Mouse (Mus musculus) G1E (cell line): ENCODE measurements at regions not wholly inside any gene's neighbourhood (a gene's known extent, or its start where the extent isn't known, plus 50 kb on each side); places are given as distances from the start of the nearest gene placed in this dataset.

Source experiments
- CTCF ChIP-seq: IDR thresholded peaks from 2 replicates; pipeline ENCODE4 v1.5.1; 2012; ENCODE audit warnings: low read depth, low read length, inconsistent platforms, mixed read lengths
- GATA1 ChIP-seq: IDR thresholded peaks from 2 replicates; pipeline ENCODE4 v1.6.1; 2012; ENCODE audit warnings: borderline replicate concordance, low read length, inconsistent platforms, mixed read lengths
- TAL1 ChIP-seq: conservative IDR thresholded peaks from 2 replicates; pipeline ENCODE4 v1.6.1; 2012; ENCODE audit warnings: low read depth, low read length, inconsistent platforms, mixed read lengths

- no peak for TF ChIP-seq GATA1
- no peak for TF ChIP-seq CTCF
- no peak for TF ChIP-seq TAL1
Measured at GRCm38 (mm10) chr1:161688946-161689345, 99.3 kb downstream of the Fasl start.
